Mouse (Mus musculus) myocyte (in vitro differentiated cells): ENCODE measurements at regions not wholly inside any gene's neighbourhood (a gene's known extent, or its start where the extent isn't known, plus 50 kb on each side); places are given as distances from the start of the nearest gene placed in this dataset.

Source experiments
- H3K27me3 ChIP-seq: one replicate; pipeline ENCODE4 v1.6.1; 2011; ENCODE audit not compliant: control insufficient read depth, insufficient read depth, insufficient read length
- H3K36me3 ChIP-seq: one replicate; pipeline ENCODE4 v1.6.1; 2011; ENCODE audit not compliant: control insufficient read depth, insufficient read depth
- H3K4me2 ChIP-seq: one replicate; pipeline ENCODE4 v1.6.1; 2011; ENCODE audit warnings: low read depth, control low read depth
- H3K4me3 ChIP-seq: one replicate; pipeline ENCODE4 v1.5.1; 2011; ENCODE audit warnings: mild to moderate bottlenecking, control low read depth, moderate library complexity
- H3K79me2 ChIP-seq: one replicate; pipeline ENCODE4 v1.6.1; 2011; ENCODE audit not compliant: control insufficient read depth, insufficient read depth
- H3ac ChIP-seq: one replicate; pipeline ENCODE4 v1.6.1; 2011; ENCODE audit not compliant: control insufficient read depth, insufficient read length
- CEBPB ChIP-seq: IDR thresholded peaks from 2 replicates; pipeline ENCODE4 v1.6.1; 2011; ENCODE audit warnings: mild to moderate bottlenecking, moderate library complexity; ENCODE audit not compliant: poor library complexity, insufficient read depth, severe bottlenecking
- E2F4 ChIP-seq: IDR thresholded peaks from one replicate; pipeline ENCODE4 v1.6.1; 2011; ENCODE audit warnings: mild to moderate bottlenecking, control low read depth, moderate library complexity; ENCODE audit not compliant: insufficient read depth
- MAX ChIP-seq: IDR thresholded peaks from one replicate; pipeline ENCODE4 v1.6.1; 2011; ENCODE audit warnings: low read depth, mild to moderate bottlenecking, control low read depth
- MYOD1 ChIP-seq, 3 experiments: IDR thresholded peaks; one replicate each; pipeline ENCODE4 v1.6.1; 2011; ENCODE audit warnings: control low read depth in 2 of 3, low read depth in 2 of 3, mild to moderate bottlenecking in 2 of 3, moderate library complexity in 1 of 3; ENCODE audit not compliant: insufficient read length in 2 of 3, control insufficient read depth in 1 of 3
- MYOG ChIP-seq, 3 experiments: IDR thresholded peaks; one replicate each; pipeline ENCODE4 v1.6.1; 2011; ENCODE audit warnings: control low read depth in 2 of 3, low read depth in 2 of 3, mild to moderate bottlenecking in 2 of 3; ENCODE audit not compliant: insufficient read length in 2 of 3, control insufficient read depth in 1 of 3, insufficient read depth in 1 of 3
- POLR2A ChIP-seq: IDR thresholded peaks from one replicate; pipeline ENCODE4 v1.6.1; 2011; ENCODE audit warnings: low read depth, mild to moderate bottlenecking, control low read depth, moderate library complexity; ENCODE audit not compliant: insufficient read length
- POLR2AphosphoS2 ChIP-seq: IDR thresholded peaks from one replicate; pipeline ENCODE4 v1.6.1; 2011; ENCODE audit warnings: low read depth, control low read depth; ENCODE audit not compliant: insufficient read length
- REST ChIP-seq: IDR thresholded peaks from one replicate; pipeline ENCODE4 v1.6.1; 2011; ENCODE audit warnings: mild to moderate bottlenecking, control low read depth, moderate library complexity; ENCODE audit not compliant: insufficient read depth, insufficient read length
- SRF ChIP-seq: IDR thresholded peaks from one replicate; pipeline ENCODE4 v1.6.1; 2011; ENCODE audit warnings: low read depth; ENCODE audit not compliant: control insufficient read depth, insufficient read length
- TCF12 ChIP-seq: IDR thresholded peaks from one replicate; pipeline ENCODE4 v1.6.1; 2011; ENCODE audit warnings: mild to moderate bottlenecking, control low read depth; ENCODE audit not compliant: poor library complexity, insufficient read depth, severe bottlenecking
- TCF3 ChIP-seq: IDR thresholded peaks from one replicate; pipeline ENCODE4 v1.6.1; 2011; ENCODE audit warnings: low read depth, control low read depth; ENCODE audit not compliant: insufficient read length
- USF1 ChIP-seq: IDR thresholded peaks from one replicate; pipeline ENCODE4 v1.6.1; 2011; ENCODE audit warnings: low read depth, mild to moderate bottlenecking, control low read depth, moderate library complexity

DNA sequence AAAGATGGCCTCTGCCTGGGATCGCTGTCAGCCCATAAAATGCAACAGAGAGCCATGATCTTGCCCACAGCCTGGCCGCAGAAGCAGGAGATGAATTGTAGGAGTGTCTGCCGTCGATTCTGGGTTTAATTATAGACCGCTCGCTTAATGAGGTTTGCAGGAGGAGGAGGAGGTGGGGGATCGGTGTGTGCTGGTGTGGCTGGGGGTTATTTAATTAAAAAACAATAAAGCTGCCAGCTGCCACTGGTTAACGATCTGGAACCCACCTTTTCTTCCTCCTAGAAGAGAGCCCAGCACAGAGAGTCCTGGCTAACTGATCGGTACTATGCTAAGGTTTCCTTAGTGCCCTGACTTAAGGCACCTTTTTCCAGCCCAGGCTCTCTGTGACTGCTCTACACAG is 231.4 kb upstream of the Pard3b start:
- Histone ChIP-seq H3K79me2 (no peaks in the 10 kb centered on the region), H3K27me3 (no peaks in the 10 kb centered on the region), H3ac (no peak overlapping the region), H3K4me3 (no peak overlapping the region), H3K4me2 (no peak overlapping the region), H3K36me3 (no peaks in the 10 kb centered on the region)
- no peak for TF ChIP-seq MAX
- no peak for TF ChIP-seq TCF3
- TF ChIP-seq SRF = no peak
- TF ChIP-seq POLR2AphosphoS2 = no peak
- TF ChIP-seq MYOD1 (IDR thresholded peaks at IDR 0.05; ENCODE audit: control insufficient read depth in 1 of 3, insufficient read length in 2 of 3, low read depth in 2 of 3) = no peak
- no peak for TF ChIP-seq REST
- no peak for TF ChIP-seq E2F4
- no peak for TF ChIP-seq MYOG (IDR thresholded peaks at IDR 0.05; ENCODE audit: control insufficient read depth in 1 of 3, insufficient read depth in 1 of 3, insufficient read length in 2 of 3, low read depth in 2 of 3)
- no peak for TF ChIP-seq POLR2A
- no peak for TF ChIP-seq USF1
- TF ChIP-seq CEBPB = no peak
- no peak for TF ChIP-seq TCF12

DNA sequence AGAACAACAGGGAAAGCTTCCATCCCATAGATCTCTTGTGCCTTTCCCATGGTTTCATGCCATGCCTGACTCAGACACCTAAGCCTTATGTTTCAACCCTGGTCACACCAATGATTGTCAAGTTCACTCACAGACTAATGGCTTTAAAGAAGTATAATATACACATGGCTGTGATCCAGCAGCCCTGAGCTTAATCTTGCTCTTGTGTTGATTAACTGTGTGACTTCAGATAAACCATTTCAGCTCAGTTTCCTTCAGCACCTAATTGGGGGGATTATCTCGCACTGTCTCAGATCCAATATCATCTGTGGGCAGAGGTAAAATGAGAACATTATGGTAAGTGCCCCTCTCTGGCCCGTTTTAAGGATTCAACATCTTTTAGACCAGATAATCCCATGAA is 223.9 kb upstream of the Pard3b start:
- Histone ChIP-seq H3K4me3 (no peak overlapping the region), H3ac (no peak overlapping the region), H3K4me2 (peak overlapping the region; percentile 0), H3K79me2 (no peaks in the 10 kb centered on the region), H3K27me3 (no peaks in the 10 kb centered on the region), H3K36me3 (no peaks in the 10 kb centered on the region)
- TF ChIP-seq MYOD1 (IDR thresholded peaks at IDR 0.05; ENCODE audit: control insufficient read depth in 1 of 3, insufficient read length in 2 of 3, low read depth in 2 of 3) = no peak

DNA sequence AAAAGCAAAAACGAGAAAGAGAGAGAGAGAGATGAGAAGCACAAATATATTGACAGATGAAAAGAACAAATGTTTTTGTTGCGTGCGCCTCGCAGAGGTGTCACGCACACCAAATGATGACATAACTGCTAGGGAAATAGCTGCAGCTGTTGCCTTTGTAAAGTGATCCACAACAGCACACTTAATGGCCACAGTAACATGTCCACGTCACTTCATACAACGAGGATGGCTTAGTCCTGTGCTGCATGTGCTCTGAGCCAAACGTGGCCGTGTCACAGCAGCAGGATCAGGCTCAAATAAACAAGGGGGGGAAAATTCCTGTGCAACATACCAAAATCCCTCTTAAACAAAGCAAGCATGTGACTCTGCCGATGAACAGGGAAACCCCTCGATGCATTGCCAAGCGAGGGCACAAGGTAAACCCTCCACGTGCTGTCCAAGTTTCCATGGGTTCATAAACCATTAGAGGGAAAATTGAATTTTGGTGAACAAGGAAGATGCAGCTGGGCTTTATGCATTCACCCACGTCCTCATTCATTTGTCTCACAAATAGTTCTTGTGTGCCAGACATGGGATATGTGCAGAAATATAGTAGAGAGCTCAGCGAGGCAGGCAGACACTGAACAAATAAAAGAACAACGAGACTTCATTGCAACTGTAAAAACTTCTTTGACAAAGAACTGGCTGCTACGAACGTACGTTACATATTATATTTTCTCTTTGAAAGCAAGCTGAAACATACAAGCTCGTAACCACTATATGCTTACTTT is 223.0 kb upstream of the Pard3b start:
- H3K36me3 ChIP-seq = no peaks in the 10 kb centered on the region
- H3K4me3 ChIP-seq = no peak overlapping the region
- peak in 2 of 3 experiments; percentile 49 to 82 for TF ChIP-seq MYOD1 (IDR thresholded peaks at IDR 0.05; ENCODE audit: control insufficient read depth in 1 of 3, insufficient read length in 2 of 3, low read depth in 2 of 3)
- TF ChIP-seq MAX = no peak
- peak in 1 of 3 experiments; percentile 67 for TF ChIP-seq MYOG (IDR thresholded peaks at IDR 0.05; ENCODE audit: control insufficient read depth in 1 of 3, insufficient read depth in 1 of 3, insufficient read length in 2 of 3, low read depth in 2 of 3)
- no peak overlapping the region for H3ac ChIP-seq
- H3K79me2 ChIP-seq = no peaks in the 10 kb centered on the region
- H3K4me2 ChIP-seq = peak overlapping the region; percentile 0
- no peaks in the 10 kb centered on the region for H3K27me3 ChIP-seq

DNA sequence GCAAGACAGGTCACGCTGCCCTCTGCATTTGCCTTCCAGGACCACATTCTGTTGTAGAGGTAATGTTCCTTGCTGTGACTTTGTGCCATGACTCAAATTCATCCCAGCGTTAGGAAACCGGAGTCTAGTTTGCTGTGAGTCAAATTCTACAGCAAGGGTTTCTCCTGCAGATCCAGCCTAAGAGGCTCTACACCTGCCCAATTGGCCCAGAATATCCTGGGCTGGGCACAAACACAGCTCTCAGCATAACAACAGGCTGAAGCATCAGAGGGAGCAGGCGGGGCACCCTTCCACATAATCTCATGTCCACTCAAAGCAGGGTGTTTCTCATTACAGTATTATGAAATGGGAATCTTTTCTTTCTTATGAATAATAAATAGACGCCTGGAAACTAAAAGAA is 220.2 kb upstream of the Pard3b start:
- H3K4me3 ChIP-seq = no peak overlapping the region
- no peaks in the 10 kb centered on the region for H3K27me3 ChIP-seq
- H3K4me2 ChIP-seq = no peak overlapping the region
- no peak for TF ChIP-seq MYOG (IDR thresholded peaks at IDR 0.05; ENCODE audit: control insufficient read depth in 1 of 3, insufficient read depth in 1 of 3, insufficient read length in 2 of 3, low read depth in 2 of 3)
- no peak for TF ChIP-seq SRF
- no peak for TF ChIP-seq USF1
- TF ChIP-seq TCF12 = no peak
- no peak for TF ChIP-seq POLR2A
- no peak for TF ChIP-seq MYOD1 (IDR thresholded peaks at IDR 0.05; ENCODE audit: control insufficient read depth in 1 of 3, insufficient read length in 2 of 3, low read depth in 2 of 3)
- H3K36me3 ChIP-seq = no peaks in the 10 kb centered on the region
- no peaks in the 10 kb centered on the region for H3K79me2 ChIP-seq
- no peak overlapping the region for H3ac ChIP-seq

DNA sequence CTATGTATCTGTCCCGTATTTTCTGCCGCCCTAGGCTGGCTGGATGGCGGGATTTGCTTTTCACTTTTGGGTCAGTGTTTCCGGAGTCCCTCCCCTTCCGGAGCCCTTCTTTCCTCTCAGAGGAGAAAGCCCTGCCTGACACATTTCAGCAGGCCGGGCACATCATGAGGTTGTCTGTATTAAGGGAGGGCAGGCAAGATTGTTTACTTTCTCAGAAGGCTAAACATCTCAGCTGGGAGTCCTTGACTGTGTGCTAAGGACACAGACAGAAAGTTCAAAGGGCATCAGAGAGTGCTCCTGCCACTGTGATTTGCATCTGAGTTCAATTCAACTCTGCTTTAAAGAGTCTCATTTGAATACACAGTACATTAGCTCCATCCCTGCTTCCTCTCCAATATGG is 218.8 kb upstream of the Pard3b start:
- Histone ChIP-seq H3K4me2 (no peak overlapping the region), H3K27me3 (no peaks in the 10 kb centered on the region), H3K36me3 (no peaks in the 10 kb centered on the region), H3ac (no peak overlapping the region), H3K79me2 (no peaks in the 10 kb centered on the region), H3K4me3 (no peak overlapping the region)
- no peak for TF ChIP-seq MYOG (IDR thresholded peaks at IDR 0.05; ENCODE audit: control insufficient read depth in 1 of 3, insufficient read depth in 1 of 3, insufficient read length in 2 of 3, low read depth in 2 of 3)
- no peak for TF ChIP-seq POLR2A
- no peak for TF ChIP-seq E2F4
- TF ChIP-seq TCF3 = no peak
- no peak for TF ChIP-seq SRF
- no peak for TF ChIP-seq MAX
- no peak for TF ChIP-seq USF1
- no peak for TF ChIP-seq CEBPB
- TF ChIP-seq POLR2AphosphoS2 = no peak
- TF ChIP-seq TCF12 = no peak
- no peak for TF ChIP-seq REST
- TF ChIP-seq MYOD1 (IDR thresholded peaks at IDR 0.05; ENCODE audit: control insufficient read depth in 1 of 3, insufficient read length in 2 of 3, low read depth in 2 of 3) = no peak
